Mouse (Mus musculus) kidney, embryonic 16.5 days (tissue): Measurements from ENCODE around the gene Sowahc. TPM values are rescaled to one million over a fixed set of nuclear protein-coding genes. Genes with fewer than 3 reads are reported as not detected.

Source experiments
- ATAC-seq: fragments of 200-750 bp; cut with Nextera tagmentation; 2 replicates; pipeline ENCODE4 v1.8.0; 2017; ENCODE audit warnings: moderate TSS enrichment; ENCODE audit not compliant: low FRiP score, low TSS enrichment
- H3K27ac ChIP-seq: fragments of 300-500 bp; sonication (generic); 2 replicates; pipeline ENCODE4 v1.5.1; 2014; ENCODE audit warnings: low read length
- H3K27me3 ChIP-seq: fragments of 300-500 bp; sonication (generic); 2 replicates; pipeline ENCODE4 v1.6.1; 2014; ENCODE audit warnings: low read length, control low read depth, mixed read lengths; ENCODE audit not compliant: insufficient read depth
- H3K36me3 ChIP-seq: fragments of 300-500 bp; sonication (generic); 2 replicates; pipeline ENCODE4 v1.6.1; 2014; ENCODE audit warnings: low read length, control low read depth, mixed read lengths; ENCODE audit not compliant: insufficient read depth
- H3K4me1 ChIP-seq: fragments of 300-500 bp; sonication (generic); 2 replicates; pipeline ENCODE4 v1.6.1; 2014; ENCODE audit warnings: low read length, control low read depth, mixed read lengths; ENCODE audit not compliant: insufficient read depth
- H3K4me2 ChIP-seq: fragments of 300-500 bp; sonication (generic); replicated peaks from 2 replicates; pipeline ENCODE4 v1.6.1; 2014; ENCODE audit warnings: low read depth, low read length
- H3K4me3 ChIP-seq: fragments of 300-500 bp; sonication (generic); 2 replicates; pipeline ENCODE4 v1.5.1; 2014; ENCODE audit warnings: mild to moderate bottlenecking, low read length
- H3K9ac ChIP-seq: fragments of 300-500 bp; sonication (generic); replicated peaks from 2 replicates; pipeline ENCODE4 v1.6.1; 2014; ENCODE audit warnings: low read length
- H3K9me3 ChIP-seq: fragments of 300-500 bp; sonication (generic); 2 replicates; pipeline ENCODE4 v1.6.1; 2016; ENCODE audit warnings: low read length, control low read depth
- WGBS: fragments of 180-500 bp; shearing (Covaris S2); extraction: QIAGEN DNeasy Blood & Tissue Kit; methylation state at CpG from one replicate; pipeline ENCODE4 v1.1.7; 2014; 5-methylcytosine and 5-hydroxymethylcytosine counted together
- polyA plus RNA-seq: library from polyadenylated mRNA; unstranded; fragments of >200 nt; fragmentation: Nextera tagmentation; extraction: Ambion mirVana; gene quantifications from 2 replicates; pipeline ENCODE4 v1.2.1, GENCODE M21; 2015

Gene Sowahc
- polyA plus RNA-seq, 1 experiment from 2014 or later: 11.4 TPM

DNA sequence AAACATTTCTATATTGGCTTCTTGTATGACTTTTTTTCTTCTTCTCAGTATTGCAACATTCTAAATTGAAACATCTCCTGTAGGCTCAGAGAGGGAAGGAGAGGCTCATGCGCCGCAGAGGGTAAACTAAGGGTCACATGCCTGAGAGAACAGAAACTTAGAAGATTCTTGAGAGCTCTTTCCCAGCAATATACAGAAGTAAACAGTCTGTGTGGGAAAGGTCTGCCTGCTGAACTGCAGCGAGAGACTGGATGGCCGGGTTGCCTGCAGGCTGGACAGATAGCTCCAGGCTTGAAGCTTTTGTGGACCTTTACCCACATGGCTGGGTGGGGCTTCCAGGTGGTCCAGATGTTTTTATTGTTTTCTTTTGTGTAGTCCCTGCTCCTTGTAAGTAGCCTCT is 43.9 kb downstream of the Sowahc start:
- Histone ChIP-seq H3K27me3 (no peaks in the 10 kb centered on the region), H3K9me3 (no peaks in the 10 kb centered on the region), H3K4me3 (no peak overlapping the region), H3K9ac (no peak overlapping the region), H3K27ac (no peak overlapping the region), H3K4me2 (no peak overlapping the region), H3K4me1 (peaks cover 10% of the 10 kb centered on the region; the same call in 1 of the 2 replicates), H3K36me3 (no peaks in the 10 kb centered on the region)
- ATAC-seq: 0 out of 2 replicates have a peak, but pooled peaks have one; percentile 39
- WGBS: 45% methylated on average over 4 of the region's 4 CpGs

DNA sequence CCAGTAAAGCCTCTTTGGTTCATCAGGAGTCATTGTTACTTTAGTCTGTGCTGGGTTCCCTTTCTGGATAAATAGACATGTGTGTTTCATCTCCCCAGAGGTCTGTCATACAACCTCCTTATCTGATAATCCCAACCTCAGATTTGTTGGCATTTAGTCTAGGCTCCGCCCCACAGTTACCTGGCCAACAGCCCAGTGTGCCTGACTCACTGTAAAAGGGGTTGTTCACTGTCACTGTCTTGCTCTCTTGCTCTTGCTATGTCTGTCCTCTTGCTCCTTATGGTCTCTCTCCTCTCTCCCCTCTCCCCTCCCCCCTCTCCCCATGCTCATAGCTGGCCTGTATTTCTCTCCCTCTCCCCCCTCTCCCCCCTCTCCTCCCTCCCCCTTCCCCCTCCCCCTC is 44.3 kb downstream of the Sowahc start:
- H3K4me2 ChIP-seq: no peak overlapping the region
- no peaks in the 10 kb centered on the region for H3K9me3 ChIP-seq
- WGBS: 69% methylated on average over 1 of the region's 1 CpGs

DNA sequence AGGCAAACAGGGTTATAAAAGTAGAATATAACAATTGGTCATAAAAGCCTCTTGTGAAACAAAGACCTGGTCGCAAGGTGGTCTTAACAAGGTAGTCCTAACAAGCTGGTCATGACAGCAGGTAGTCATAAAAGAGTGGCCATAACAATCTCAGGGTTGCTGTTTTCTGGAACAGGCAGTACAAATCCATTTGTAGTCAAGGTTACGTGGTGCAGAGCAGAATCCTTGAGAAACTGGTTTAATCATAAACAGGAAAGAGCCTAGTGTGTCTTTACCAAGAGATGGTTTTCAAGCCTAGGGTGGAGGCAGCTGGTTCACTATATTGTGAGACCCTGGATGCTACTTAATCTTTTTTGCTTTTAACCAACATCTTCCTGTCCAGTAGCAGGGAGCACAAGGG is 45.5 kb downstream of the Sowahc start:
- 0 out of 2 replicates have a peak, but pooled peaks have one; percentile 13 for ATAC-seq
- WGBS: 69% methylated on average over 2 of the region's 2 CpGs
- no peaks in the 10 kb centered on the region for H3K9me3 ChIP-seq
- no peak overlapping the region for H3K4me3 ChIP-seq
- no peaks in the 10 kb centered on the region for H3K36me3 ChIP-seq
- H3K27me3 ChIP-seq: no peaks in the 10 kb centered on the region
- no peak overlapping the region for H3K4me2 ChIP-seq
- peaks cover 10% of the 10 kb centered on the region; the same call in 1 of the 2 replicates for H3K4me1 ChIP-seq
- no peak overlapping the region for H3K27ac ChIP-seq
- no peak overlapping the region for H3K9ac ChIP-seq

More for the DNA sequence above, 44.3 kb downstream of the Sowahc start:
- H3K4me1 ChIP-seq: peaks cover 10% of the 10 kb centered on the region; the same call in 1 of the 2 replicates
- no peak overlapping the region for H3K9ac ChIP-seq
- no peak for ATAC-seq
- H3K27ac ChIP-seq: no peak overlapping the region
- H3K36me3 ChIP-seq: no peaks in the 10 kb centered on the region
- no peak overlapping the region for H3K4me3 ChIP-seq
- H3K27me3 ChIP-seq: no peaks in the 10 kb centered on the region

DNA sequence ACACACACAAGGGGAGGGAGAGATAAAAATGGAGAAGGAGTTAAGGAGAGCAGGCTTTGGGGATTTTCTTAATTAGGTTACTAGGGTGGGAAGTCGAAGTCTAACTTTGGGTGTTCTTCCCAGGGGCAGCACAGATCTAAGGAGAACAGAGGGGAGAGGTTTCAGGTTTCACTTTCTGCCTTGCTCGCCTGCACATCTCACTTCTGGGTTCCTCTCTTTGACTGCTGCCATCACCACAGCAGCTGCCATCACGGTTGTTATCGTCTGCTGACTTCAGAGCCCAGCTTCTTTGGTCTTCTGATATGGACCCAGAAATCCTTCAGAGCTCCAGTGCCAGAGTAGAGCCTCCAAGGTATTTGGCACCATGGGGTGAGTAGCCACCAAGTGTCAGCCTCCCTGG is 46.4 kb downstream of the Sowahc start:
- Histone ChIP-seq H3K36me3 (no peaks in the 10 kb centered on the region), H3K4me3 (no peak overlapping the region), H3K27me3 (no peaks in the 10 kb centered on the region), H3K9ac (no peak overlapping the region), H3K4me2 (no peak overlapping the region), H3K27ac (no peak overlapping the region), H3K9me3 (no peaks in the 10 kb centered on the region), H3K4me1 (peaks cover 10% of the 10 kb centered on the region; the same call in 1 of the 2 replicates)
- ATAC-seq: no peak
- whole genome bisulfite sequencing: 30% methylated on average over 4 of the region's 4 CpGs

DNA sequence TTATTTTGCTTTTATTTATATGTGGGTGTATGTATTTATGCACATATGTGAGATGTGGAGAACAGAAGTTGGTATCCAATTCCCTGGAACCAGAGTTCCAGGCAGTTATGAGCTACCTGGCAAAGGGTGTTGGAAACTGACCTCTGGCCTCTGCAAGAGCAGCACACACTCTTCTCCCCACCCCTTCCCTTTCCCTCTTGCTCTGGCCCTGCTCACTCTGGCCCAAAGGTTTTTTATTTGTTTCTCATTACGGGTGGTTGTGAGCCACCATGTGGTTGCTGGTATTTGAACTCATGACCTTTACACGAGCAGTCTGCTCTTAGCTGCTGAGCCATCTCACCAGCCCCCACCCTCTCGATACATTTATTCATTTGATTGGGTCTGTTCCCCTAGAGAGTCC is 47.0 kb downstream of the Sowahc start:
- no peak for ATAC-seq
- no peak overlapping the region for H3K27ac ChIP-seq
- WGBS: 31% methylated on average over 3 of the region's 3 CpGs
- H3K36me3 ChIP-seq: no peaks in the 10 kb centered on the region
- H3K27me3 ChIP-seq: no peaks in the 10 kb centered on the region
- H3K4me1 ChIP-seq: peaks cover 10% of the 10 kb centered on the region; the same call in 1 of the 2 replicates
- no peak overlapping the region for H3K4me2 ChIP-seq
- H3K9ac ChIP-seq: no peak overlapping the region
- no peaks in the 10 kb centered on the region for H3K9me3 ChIP-seq
- H3K4me3 ChIP-seq: no peak overlapping the region

DNA sequence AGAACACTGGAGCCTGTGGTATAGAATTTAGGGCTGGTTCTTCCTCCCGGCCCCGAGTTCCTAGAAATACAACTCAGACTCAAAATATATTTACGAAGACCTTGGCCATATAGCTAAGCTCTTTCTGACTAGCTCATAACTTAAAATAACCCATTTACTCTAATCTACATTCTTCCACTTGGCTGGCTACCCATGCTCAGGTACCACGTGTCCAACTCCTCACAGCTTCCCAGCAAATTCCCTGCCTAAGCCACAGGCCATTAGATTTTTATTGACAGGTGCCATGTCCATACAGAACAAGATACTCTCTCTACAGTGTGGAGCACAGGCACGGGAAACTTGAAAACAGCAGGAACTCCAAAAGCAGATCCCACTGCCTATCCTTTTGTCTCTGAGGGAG is 54.0 kb downstream of the Sowahc start:
- Histone ChIP-seq H3K4me1 (peaks cover 13% of the 10 kb centered on the region), H3K4me2 (no peak overlapping the region), H3K4me3 (no peak overlapping the region), H3K27ac (no peak overlapping the region), H3K9ac (no peak overlapping the region), H3K27me3 (no peaks in the 10 kb centered on the region), H3K36me3 (no peaks in the 10 kb centered on the region), H3K9me3 (no peaks in the 10 kb centered on the region)
- 86% methylated on average over 5 of the region's 5 CpGs for WGBS
- no peak for ATAC-seq

Other genes starting within 250 kb of the Sowahc start
- 46.3 and 48.6 TPM in 2 replicates for gene Sept10, start 106 bp upstream of the Sowahc start, polyA plus RNA-seq
- 72.5 and 78.0 TPM in 2 replicates for gene P4ha1, start 101.3 kb downstream of the Sowahc start, polyA plus RNA-seq
- gene Gm10273, start 173.7 kb downstream of the Sowahc start, polyA plus RNA-seq: 8.4 and 21.9 TPM in 2 replicates
- 0.27 and 0.44 TPM in 2 replicates for gene Pla2g12b, start 181.7 kb downstream of the Sowahc start, polyA plus RNA-seq
- 2.0 and 2.3 TPM in 2 replicates for gene Oit3, start 219.8 kb downstream of the Sowahc start, polyA plus RNA-seq